Mouse (Mus musculus) cortical plate, adult 2 months (tissue): ENCODE data around the gene Eef1a1.

ENCODE experiments used
- CTCF ChIP-seq: fragments of 200-500 bp; IDR thresholded peaks from 2 replicates; pipeline ENCODE4 v1.5.1; 2011; ENCODE audit warnings: mild to moderate bottlenecking, control low read depth, low read length; ENCODE audit not compliant: insufficient read depth; ENCODE audit errors: extremely low read depth
- POLR2A ChIP-seq: fragments of 200-500 bp; IDR thresholded peaks from 2 replicates; pipeline ENCODE4 v1.6.1; 2011; ENCODE audit warnings: mild to moderate bottlenecking, low read length, control low read depth; ENCODE audit not compliant: insufficient read depth; ENCODE audit errors: extremely low read depth

- TF ChIP-seq CTCF, result no peak
- TF ChIP-seq POLR2A, result no peak; the same call in none of the 2 replicates
Measured at GRCm38 (mm10) chr9:78476531-78477020, 12.4 kb downstream of the Eef1a1 start.
